Mouse (Mus musculus): ENCODE measurements around the gene Tmem163. TPM values are rescaled to one million over a fixed set of nuclear protein-coding genes. Genes with fewer than 3 reads are reported as not detected.

Gene Tmem163
- total RNA-seq, 2 experiments from 2014 or later = 2.1 TPM; not detected in 1

GRCm38 (mm10) chr1:127576563-127576962 is 102.8 kb downstream of the Tmem163 start:
- no peak for ATAC-seq (replicated peaks; ENCODE audit: low FRiP score, poor library complexity, severe bottlenecking)

GRCm38 (mm10) chr1:127576143-127576542 is 103.2 kb downstream of the Tmem163 start:
- ATAC-seq (replicated peaks; ENCODE audit: low FRiP score, poor library complexity, severe bottlenecking) = no peak

GRCm38 (mm10) chr1:127575692-127576091 is 103.7 kb downstream of the Tmem163 start:
- ATAC-seq (replicated peaks; ENCODE audit: low FRiP score, poor library complexity, severe bottlenecking) = no peak

GRCm38 (mm10) chr1:127573186-127573585 is 106.2 kb downstream of the Tmem163 start:
- no peak for ATAC-seq (replicated peaks; ENCODE audit: low FRiP score, poor library complexity, severe bottlenecking)

GRCm38 (mm10) chr1:127568641-127569040 is 110.7 kb downstream of the Tmem163 start:
- no peak for ATAC-seq (replicated peaks; ENCODE audit: low FRiP score, poor library complexity, severe bottlenecking)

GRCm38 (mm10) chr1:127556486-127556845 is 122.9 kb downstream of the Tmem163 start:
- no peak for ATAC-seq (replicated peaks; ENCODE audit: low FRiP score, poor library complexity, severe bottlenecking)

- ATAC-seq (replicated peaks; ENCODE audit: low FRiP score, poor library complexity, severe bottlenecking) = no peak
These were observed 123.4 kb downstream of the Tmem163 start for GRCm38 (mm10) chr1:127555822-127556485.

- ATAC-seq (replicated peaks; ENCODE audit: low FRiP score, poor library complexity, severe bottlenecking) = no peak
These were observed 131.3 kb downstream of the Tmem163 start for GRCm38 (mm10) chr1:127548078-127548477.

- no peak for ATAC-seq (replicated peaks; ENCODE audit: low FRiP score, poor library complexity, severe bottlenecking)
These were observed 136.6 kb downstream of the Tmem163 start for GRCm38 (mm10) chr1:127542756-127543155.

GRCm38 (mm10) chr1:127541931-127542330 is 137.4 kb downstream of the Tmem163 start:
- ATAC-seq (replicated peaks; ENCODE audit: low FRiP score, poor library complexity, severe bottlenecking) = no peak

- no peak for ATAC-seq (replicated peaks; ENCODE audit: low FRiP score, poor library complexity, severe bottlenecking)
These were observed 137.8 kb downstream of the Tmem163 start for GRCm38 (mm10) chr1:127541522-127541921.

- ATAC-seq (replicated peaks; ENCODE audit: low FRiP score, poor library complexity, severe bottlenecking) = no peak
These were observed 141.9 kb downstream of the Tmem163 start for GRCm38 (mm10) chr1:127537204-127538038.

- no peak for ATAC-seq (replicated peaks; ENCODE audit: low FRiP score, poor library complexity, severe bottlenecking)
These were observed 142.9 kb downstream of the Tmem163 start for GRCm38 (mm10) chr1:127536448-127536847.

- no peak for ATAC-seq (replicated peaks; ENCODE audit: low FRiP score, poor library complexity, severe bottlenecking)
These were observed 147.6 kb downstream of the Tmem163 start for GRCm38 (mm10) chr1:127531723-127532122.

GRCm38 (mm10) chr1:127530849-127531580 is 148.3 kb downstream of the Tmem163 start:
- no peak for ATAC-seq (replicated peaks; ENCODE audit: low FRiP score, poor library complexity, severe bottlenecking)

GRCm38 (mm10) chr1:127523364-127523763 is 156.0 kb downstream of the Tmem163 start:
- ATAC-seq (replicated peaks; ENCODE audit: low FRiP score, poor library complexity, severe bottlenecking) = no peak

GRCm38 (mm10) chr1:127514888-127515287 is 164.5 kb downstream of the Tmem163 start:
- ATAC-seq (replicated peaks; ENCODE audit: low FRiP score, poor library complexity, severe bottlenecking) = no peak

GRCm38 (mm10) chr1:127514479-127514878 is 164.9 kb downstream of the Tmem163 start:
- no peak for ATAC-seq (replicated peaks; ENCODE audit: low FRiP score, poor library complexity, severe bottlenecking)

GRCm38 (mm10) chr1:127513664-127514063 is 165.7 kb downstream of the Tmem163 start:
- no peak for ATAC-seq (replicated peaks; ENCODE audit: low FRiP score, poor library complexity, severe bottlenecking)

- ATAC-seq (replicated peaks; ENCODE audit: low FRiP score, poor library complexity, severe bottlenecking) = no peak
These were observed 166.2 kb downstream of the Tmem163 start for GRCm38 (mm10) chr1:127513140-127513539.

- ATAC-seq (replicated peaks; ENCODE audit: low FRiP score, poor library complexity, severe bottlenecking) = no peak
These were observed 166.6 kb downstream of the Tmem163 start for GRCm38 (mm10) chr1:127512709-127513108.

All from erythroid progenitor cell, adult 5-6 weeks (primary cell).